Mouse (Mus musculus) naive thymus-derived CD4-positive, alpha-beta T cell, adult 2 months (primary cell): ENCODE measurements around the gene Bicd2.
A peak's percentile ranks its signal among the peaks of the same experiment; 100 is the strongest.

Source experiments
- DNase-seq: peaks from one replicate; pipeline ENCODE4 v3.0.0-alpha.2; 2011; ENCODE audit warnings: low read depth

Gene Bicd2

GRCm38 (mm10) chr13:49402628-49403027, 61.2 kb downstream of the Bicd2 start:
- DNase-seq = no peak

GRCm38 (mm10) chr13:49407795-49408194, 66.4 kb downstream of the Bicd2 start:
- no peak for DNase-seq

GRCm38 (mm10) chr13:49420754-49421605, 79.6 kb downstream of the Bicd2 start, which contains the start of gene Ippk:
Gene Ippk, plus strand, starts transcription at chr13:49421249.
- peak; percentile 96 for DNase-seq

GRCm38 (mm10) chr13:49421606-49421917, 80.2 kb downstream of the Bicd2 start:
- DNase-seq = no peak

- DNase-seq = peak; percentile 27
Measured at GRCm38 (mm10) chr13:49421959-49422358, 80.6 kb downstream of the Bicd2 start.

GRCm38 (mm10) chr13:49426736-49427135, 85.4 kb downstream of the Bicd2 start:
- DNase-seq = no peak

GRCm38 (mm10) chr13:49428042-49428675, 86.8 kb downstream of the Bicd2 start:
- peak; percentile 55 for DNase-seq

GRCm38 (mm10) chr13:49430529-49430928, 89.1 kb downstream of the Bicd2 start:
- DNase-seq = no peak

GRCm38 (mm10) chr13:49433268-49434029, 92.1 kb downstream of the Bicd2 start:
- DNase-seq = no peak

- DNase-seq = peak; percentile 47
Measured at GRCm38 (mm10) chr13:49435745-49436144, 94.4 kb downstream of the Bicd2 start.

GRCm38 (mm10) chr13:49436170-49436569, 94.8 kb downstream of the Bicd2 start:
- no peak for DNase-seq
